Mouse (Mus musculus) limb, embryonic 11.5 days (tissue): ENCODE results near the gene F5. TPM values are rescaled to one million over a fixed set of nuclear protein-coding genes. Genes with fewer than 3 reads are reported as not detected.

Experiments
- polyA plus RNA-seq: library from polyadenylated mRNA; unstranded; fragments of >200 nt; fragmentation: Nextera tagmentation; extraction: Ambion mirVana; gene quantifications from 2 replicates; pipeline ENCODE4 v1.2.1, GENCODE M21; 2014

Gene F5
- polyA plus RNA-seq, 1 experiment from 2014 or later, result 0.35 TPM

Other genes with a start within 250 kb of the F5 start
- gene Scyl3, start 222.7 kb upstream of the F5 start, polyA plus RNA-seq, result 19.9 and 24.2 TPM in 2 replicates
- gene BC055324, start 157.0 kb upstream of the F5 start, polyA plus RNA-seq, result 45.2 and 47.9 TPM in 2 replicates
- 11.9 and 13.2 TPM in 2 replicates for gene Mettl18, start 156.9 kb upstream of the F5 start, polyA plus RNA-seq
- gene Sele, start 103.6 kb upstream of the F5 start, polyA plus RNA-seq, result 0.06 TPM in 1 of 2 replicates, not detected in the other
- not detected in 2 replicates for gene Sell, start 89.9 kb upstream of the F5 start, polyA plus RNA-seq
- gene Selp, start 36.6 kb upstream of the F5 start, polyA plus RNA-seq, result 0.07 TPM in 1 of 2 replicates, not detected in the other
- 8.5 and 10.2 TPM in 2 replicates for gene Slc19a2, start 97.2 kb downstream of the F5 start, polyA plus RNA-seq
- 8.7 and 10.2 TPM in 2 replicates for gene Ccdc181, start 123.7 kb downstream of the F5 start, polyA plus RNA-seq
- gene Nme7, start 152.3 kb downstream of the F5 start, polyA plus RNA-seq, result 44.5 and 46.8 TPM in 2 replicates
- gene Blzf1, start 155.7 kb downstream of the F5 start, polyA plus RNA-seq, result 24.0 and 25.1 TPM in 2 replicates